Mouse (Mus musculus) lung, postnatal 0 days (tissue): ENCODE measurements around the gene Ypel2.

Experiments used
- CTCF ChIP-seq: IDR thresholded peaks from 2 replicates; pipeline ENCODE4 v1.5.1; 2016; ENCODE audit warnings: antibody characterized with exemption, mild to moderate bottlenecking
- EP300 ChIP-seq: IDR thresholded peaks from 2 replicates; pipeline ENCODE4 v1.6.1; 2016; ENCODE audit warnings: antibody characterized with exemption, mild to moderate bottlenecking, control low read depth

- TF ChIP-seq CTCF, result peak; percentile 56
- no peak for TF ChIP-seq EP300
Observed at GRCm38 (mm10) chr11:87036180-87036579, 42.7 kb upstream of the Ypel2 start.
